Mouse (Mus musculus): ENCODE data around the gene Gldc.

DNA sequence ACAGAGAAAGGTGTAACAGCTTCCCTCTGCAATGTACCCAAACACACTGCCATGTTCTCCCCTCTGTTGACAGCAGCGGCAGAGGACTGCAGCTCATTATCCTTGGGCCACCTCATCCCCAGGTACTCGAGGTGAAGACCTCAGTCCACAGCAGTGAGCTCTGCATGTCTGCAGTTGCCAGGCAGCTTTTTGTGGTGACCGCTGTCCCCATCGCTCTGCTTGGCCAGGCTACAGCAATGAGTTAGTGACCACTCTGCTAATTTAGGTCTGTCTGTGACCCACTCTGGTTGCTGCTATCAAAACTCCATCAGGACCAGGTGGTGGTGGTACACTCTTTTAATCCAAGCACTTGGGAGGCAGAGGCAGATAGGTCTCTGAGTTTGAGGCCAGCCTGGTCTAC lies 41.0 kb upstream of the Gldc start:
- no peak for TF ChIP-seq GATA1 (IDR thresholded peaks at IDR 0.05; ENCODE audit: borderline replicate concordance, low read length)
- TF ChIP-seq FLI1 (IDR thresholded peaks at IDR 0.05; ENCODE audit: low read length) = no peak

Data from megakaryocyte, embryonic 14.5 days (primary cell).